Mouse (Mus musculus) gonadal fat pad, adult 2 months (tissue): ENCODE results near the gene Slc22a12. TPM values are rescaled to one million over a fixed set of nuclear protein-coding genes. Genes with fewer than 3 reads are reported as not detected.

Experiments
- DNase-seq: peaks from one replicate; pipeline ENCODE4 v3.0.0-alpha.2; 2012; ENCODE audit warnings: low read depth
- polyA plus RNA-seq: library from polyadenylated mRNA; depleted of rRNA; stranded (reverse); fragments of >200 nt; gene quantifications from 2 replicates; pipeline ENCODE4 v1.2.3, GENCODE M21; 2012

Gene Slc22a12
- polyA plus RNA-seq, 1 experiment = 0.24 TPM

DNA sequence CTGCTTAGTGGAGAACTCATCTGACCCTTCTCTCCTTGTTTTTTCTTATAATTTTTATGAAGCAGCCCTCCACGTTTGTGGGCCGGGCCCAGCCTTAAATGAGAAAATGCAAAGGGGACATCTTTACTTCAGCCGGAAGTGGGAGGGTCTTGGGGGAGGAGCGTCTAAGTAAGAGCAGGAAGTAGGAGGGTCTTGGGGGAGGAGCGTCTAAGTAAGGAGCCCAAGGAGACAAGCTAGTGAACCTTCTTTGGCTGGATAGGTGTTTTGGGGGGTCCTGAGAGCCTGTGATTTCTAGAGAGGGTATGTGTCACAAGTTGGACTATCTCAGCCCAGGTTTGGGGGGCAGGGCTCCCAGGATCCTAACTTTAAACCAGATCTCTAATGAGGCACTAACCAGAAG, 27.4 kb downstream of the Slc22a12 start:
- no peak for DNase-seq

DNA sequence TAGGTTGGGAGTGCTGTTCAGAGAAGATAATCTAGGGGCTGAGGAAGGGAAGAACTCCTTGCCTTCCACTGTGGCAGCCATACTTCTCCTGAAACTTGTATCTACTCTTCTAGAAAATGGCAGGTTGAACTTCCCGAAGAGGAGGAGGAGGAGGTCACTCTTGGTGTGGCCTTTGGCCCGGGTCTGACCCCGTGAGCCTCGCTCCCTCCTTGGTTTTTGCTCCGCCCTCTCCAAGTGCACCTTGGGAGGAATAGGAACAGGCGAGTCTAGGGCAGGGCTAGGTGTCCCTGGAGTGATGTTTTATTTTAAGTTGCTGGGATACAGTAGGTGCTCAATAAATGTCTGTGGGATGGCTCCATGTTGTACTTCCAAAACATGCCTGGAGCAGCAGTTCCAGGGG, 27.9 kb downstream of the Slc22a12 start:
- no peak for DNase-seq

DNA sequence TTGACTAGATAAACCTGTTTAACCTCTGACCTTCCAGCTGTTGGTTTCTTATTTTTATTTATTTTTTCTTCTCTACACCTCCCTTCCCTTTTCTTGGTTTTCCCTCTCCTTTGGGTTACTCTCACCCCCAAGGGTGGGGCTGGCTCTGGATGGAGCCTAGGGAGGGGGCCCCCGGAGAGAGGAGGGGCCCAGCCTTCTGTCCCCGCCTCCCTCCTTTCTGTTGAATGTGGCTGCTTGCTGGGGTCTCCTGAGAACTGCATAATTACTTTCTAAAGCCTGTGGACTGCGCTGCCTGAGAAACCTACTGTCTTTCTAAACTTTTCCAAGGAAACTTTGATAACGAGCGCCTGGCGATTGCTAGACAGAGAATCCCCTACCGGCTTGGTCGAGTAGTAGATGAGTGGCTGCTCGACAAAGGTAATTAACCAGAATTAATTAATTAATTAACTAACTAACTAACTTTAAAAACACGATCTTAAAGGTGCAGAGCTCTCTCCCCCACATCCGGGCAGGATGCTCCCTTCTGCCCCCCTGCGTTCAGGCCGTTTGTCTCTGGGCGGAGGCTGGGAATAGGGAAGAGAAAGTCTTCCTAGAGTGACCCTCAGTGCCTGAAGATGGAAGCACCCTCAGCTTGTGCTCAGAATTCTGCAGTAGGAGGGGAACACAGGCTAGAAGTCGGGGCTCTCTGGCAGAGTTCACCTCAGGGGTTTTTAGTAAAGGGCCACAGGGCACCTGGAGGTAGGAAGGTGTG, 29.3 kb downstream of the Slc22a12 start:
- no peak for DNase-seq

DNA sequence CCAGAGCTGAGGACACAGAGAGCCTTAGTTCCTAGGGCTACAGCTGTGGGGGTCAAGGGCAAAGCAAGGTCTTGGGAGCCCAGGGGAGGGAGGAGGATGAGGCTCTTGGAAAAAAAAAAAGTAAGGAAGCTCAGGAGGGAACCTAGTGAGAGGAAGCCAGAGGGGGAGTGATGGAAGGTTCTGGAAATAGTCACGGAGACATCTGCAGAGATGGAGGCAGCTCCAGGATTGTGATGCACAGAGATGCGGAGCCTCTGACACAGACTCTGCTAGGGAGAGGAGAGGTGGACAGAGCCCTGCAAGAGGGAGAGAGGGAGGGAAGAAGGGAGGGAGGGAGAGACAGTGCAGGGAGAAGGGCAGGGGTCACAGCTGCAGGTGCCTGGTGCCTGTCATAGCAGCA, 32.3 kb downstream of the Slc22a12 start:
- no peak for DNase-seq

DNA sequence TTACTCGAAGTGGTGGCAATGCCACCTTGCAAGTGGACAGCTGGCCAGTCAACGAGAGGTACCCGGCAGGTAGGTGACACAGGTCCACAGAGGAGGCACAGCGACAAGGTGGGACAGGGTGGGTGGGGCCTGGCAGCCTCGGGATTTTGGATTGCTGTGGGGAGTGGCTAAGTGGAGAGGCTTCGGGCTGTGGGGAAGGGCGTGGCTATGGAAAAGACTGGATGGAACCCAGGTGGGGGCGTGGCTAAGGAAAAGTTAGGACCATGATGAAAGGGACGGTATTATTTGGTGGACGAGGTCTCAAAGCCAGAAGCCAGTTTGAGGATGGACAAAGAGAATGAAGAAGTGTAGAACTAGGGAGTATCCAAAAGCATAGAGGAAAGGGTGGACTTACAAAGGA, 33.0 kb downstream of the Slc22a12 start:
- no peak for DNase-seq

DNA sequence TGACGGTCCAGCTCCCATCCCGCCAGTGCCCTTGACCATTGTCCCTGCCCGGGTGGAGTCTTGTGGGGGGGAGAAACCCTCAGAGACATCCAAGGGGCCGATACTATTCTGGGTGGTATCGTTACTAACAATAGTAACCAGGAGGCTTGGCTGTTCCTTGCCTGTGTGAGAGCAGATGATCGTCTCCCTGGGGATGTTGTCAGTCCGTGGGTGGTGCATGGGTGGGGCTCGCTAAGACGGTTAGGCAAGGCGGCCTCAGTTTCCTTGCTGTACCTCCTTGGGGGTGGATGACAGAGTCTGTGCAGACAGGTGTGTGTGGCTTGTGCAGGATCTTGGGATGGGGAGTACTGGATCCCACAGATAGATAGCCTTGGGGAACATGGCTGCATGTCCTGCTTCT, 35.4 kb downstream of the Slc22a12 start:
- DNase-seq = no peak

DNA sequence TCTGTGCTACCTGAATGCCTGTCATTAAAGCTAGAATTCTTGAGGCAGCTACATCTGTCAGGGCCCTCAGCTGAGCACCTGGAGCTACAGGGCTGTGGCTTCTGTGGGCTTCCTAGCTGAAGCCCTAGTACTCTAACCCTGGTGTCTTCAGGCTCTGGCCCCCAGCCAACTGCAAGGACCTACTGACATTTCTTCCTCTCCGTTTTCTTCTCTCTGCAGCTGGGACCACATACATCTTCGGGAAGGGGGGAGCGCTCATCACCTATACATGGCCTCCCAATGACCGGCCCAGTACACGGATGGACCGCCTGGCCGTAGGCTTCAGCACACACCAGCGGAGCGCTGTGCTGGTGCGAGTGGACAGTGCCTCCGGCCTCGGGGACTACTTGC, 38.2 kb downstream of the Slc22a12 start:
- no peak for DNase-seq

DNA sequence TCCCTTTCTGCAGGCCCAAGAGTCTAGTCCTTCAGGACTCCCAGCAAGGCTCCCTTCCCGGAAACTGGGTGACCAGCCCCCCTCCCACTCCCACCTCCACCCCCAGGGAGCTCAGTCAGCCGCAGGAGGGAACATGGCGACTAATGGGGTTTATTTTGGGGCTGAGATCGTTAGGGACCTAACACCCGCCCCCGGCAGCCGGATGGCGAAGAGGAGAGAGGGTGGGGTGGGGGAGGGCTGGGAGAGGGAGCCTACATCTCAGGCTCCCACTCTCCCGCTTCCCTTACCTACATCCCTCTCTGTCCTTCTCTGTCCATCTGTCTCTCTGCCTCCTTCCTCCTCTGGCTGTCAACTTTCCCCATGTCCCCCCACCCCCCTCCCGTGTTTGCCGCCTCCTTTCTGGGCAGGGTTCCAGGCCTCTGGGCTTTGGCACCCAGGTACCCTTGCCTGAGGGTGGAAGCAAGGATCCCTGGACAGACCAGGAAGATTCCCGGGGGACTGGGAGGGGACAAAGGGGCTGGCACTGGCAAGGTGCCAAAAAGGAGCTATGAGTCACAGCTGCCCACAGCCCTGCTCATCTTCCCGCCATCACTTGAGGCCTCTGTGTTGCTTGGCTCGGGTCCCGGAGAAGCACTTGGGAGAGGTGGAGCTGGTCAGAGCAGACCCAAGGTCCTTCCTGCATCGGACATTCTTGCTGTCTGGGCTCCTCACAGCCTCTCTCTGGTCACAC, 38.7 kb downstream of the Slc22a12 start:
- DNase-seq = no peak

DNA sequence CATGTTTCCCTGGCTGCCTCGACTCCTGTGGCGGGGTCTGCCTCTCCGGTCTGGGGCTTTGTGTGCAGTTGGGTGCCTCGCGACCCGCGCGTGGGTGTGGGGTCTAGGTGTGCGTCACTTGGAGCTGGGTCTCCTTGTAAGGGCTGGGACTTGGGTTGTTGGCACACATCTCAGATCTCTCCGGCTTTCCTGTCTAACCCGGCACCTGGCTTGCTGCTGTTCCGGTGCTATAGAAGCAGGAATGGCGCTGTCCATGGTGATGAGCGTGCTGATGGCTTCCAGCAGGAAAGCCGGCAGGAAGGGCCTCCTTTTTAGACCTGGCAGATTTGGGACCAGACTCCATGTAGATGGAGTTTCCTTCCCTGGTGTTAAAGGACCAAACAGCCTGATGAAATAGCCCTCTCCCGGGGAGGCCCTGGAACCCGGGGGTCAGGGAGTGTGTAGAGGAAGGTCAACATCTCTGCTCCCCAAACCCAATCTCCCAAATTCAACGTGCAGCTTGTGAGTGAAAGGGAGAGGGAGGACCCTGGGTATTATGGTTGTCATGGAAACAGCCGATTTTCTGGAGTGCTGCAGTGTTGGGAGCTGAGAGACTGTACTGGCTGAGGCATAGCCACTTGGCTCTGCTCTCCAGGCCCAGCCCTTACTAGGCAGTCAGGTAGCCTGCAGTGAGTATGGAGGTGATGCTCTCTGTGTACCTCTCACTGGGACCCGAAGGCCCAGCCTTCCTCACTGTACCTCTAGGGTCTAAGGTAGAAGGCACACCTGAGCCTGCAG, 40.1 kb downstream of the Slc22a12 start:
- DNase-seq = no peak

DNA sequence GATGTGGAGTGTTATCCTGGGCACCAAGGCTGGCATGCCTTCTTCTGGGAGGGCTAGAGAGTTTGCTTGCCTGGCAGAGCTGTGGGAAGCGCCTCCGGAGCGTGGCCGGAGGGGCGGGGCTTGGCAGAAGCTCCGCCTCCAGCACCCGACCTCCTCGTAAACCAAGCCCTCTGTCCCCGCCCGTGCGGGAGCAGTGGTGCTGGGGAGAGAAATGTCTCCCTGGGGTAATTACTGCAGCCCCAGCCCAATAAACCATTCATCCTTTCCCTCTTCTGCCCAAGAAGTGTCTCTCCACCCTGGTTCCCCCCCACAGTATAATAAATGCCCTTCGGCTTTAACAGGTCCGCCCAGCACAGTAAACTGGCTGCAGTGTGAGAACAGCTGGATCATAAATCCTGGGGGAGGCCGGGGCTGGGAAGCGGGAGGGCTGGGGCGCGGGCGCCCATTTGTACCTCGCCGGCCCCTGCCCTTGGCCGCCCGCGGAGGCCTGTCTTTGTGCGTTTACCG, 40.7 kb downstream of the Slc22a12 start:
- DNase-seq = no peak

DNA sequence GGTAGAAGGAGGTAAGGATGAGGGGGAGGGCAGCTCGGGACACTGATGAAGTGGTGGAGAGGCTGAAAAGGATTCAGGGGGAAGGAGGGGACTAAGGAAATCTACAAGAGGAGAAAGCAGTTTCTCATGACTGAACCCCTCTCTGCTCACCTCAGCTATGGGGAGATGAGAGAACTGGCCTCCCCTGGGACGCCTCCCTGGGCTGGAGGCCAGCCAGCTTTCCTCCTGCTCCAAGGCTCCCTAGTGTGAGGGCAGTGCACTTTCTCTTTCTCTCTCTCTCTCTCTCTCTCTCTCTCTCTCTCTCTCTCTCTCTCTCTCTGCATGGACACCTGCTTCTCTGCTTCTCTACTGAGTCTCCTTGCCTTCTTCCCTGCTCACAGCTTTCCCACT, 42.2 kb downstream of the Slc22a12 start:
- DNase-seq = no peak

DNA sequence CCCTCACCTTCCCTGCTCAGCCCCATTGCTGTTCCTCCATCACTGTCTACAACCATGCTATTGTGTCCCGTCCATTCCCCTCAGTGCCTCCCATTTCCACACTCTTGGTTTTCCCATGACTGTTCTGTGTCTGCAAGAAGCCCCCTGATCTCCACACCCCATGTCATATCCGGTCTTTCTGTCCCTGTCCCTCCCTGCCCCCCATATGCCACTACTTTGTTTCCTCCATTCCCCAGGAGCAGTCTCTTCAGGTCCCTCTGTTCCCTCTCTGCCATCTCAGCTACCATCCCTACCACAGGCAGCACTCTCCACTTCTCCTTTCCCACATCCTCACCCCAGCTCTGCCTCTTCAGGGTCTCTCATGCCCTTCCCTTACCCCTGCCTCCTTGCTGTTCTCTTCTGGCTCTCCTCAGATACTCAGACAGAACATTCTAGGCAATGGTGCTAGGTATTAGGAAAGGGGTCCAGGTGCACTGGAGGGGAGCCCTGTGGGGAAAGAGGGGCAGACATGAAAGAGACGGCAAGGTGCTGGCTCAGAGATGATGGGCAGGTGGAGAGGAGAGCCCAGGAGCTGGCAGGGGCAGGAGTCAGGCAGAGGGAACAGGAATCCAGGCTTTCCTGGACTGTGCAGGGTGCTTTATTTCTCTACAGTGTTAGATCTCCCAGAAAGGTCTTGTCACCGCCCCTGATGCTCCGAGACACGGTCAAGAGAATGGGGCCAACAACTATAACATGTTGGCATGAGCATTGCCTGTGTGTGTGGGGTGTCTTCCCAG, 42.8 kb downstream of the Slc22a12 start:
- no peak for DNase-seq

DNA sequence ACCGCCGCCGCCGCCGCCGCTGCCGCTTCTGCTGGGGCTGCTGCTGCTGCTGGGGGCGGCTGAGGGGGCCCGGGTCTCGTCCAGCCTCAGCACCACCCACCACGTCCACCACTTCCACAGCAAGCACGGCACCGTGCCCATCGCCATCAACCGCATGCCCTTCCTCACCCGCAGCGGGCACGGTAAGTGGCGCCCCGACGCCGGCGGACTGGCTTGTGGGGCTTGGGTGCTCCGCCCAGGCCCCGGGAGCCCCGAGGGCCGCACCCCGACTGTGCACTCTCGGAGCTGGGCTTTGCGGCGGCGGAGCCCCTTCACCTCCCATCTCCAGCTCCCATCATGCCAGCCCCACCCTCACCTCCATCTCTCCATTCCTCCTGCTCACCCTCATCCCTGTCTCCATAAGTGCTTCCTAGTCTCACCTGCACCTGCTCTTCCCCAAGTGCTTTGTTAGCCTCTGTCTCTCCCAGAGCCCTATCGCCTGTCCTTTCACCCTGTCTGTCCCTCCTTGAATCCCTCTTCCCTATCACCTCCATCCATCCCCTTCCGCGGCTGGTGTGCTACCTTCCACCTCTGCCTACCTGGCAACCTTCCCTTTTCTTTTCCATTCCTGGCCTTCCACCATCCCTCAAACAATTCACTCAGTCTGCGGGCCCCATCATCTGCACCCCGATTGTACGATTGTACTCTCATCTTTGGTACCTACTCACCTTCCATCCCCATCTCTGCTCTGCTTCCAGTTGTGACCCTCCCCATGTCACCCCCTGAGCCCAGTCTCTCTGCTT, 44.3 kb downstream of the Slc22a12 start:
- DNase-seq = no peak

DNA sequence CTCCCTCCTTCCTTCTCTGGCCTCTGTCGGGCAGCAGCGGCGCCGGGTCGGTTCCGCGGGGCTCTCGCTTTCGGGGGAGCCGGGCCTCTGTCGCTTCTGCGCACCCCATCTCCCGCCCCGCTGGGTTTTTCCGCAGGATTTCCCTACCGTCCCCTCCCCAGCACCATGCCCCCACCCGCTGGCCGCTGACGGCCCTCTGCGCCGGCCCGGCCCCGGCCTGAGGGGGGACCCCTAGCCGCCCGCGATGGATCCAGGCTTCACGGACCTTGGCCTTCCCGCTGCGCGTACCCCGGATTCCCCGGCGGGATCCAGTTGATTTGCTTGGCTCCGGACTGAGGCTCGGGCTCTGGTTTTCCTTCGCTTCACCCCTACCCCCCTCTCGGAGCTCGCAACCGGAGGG, 45.0 kb downstream of the Slc22a12 start:
- DNase-seq = no peak

DNA sequence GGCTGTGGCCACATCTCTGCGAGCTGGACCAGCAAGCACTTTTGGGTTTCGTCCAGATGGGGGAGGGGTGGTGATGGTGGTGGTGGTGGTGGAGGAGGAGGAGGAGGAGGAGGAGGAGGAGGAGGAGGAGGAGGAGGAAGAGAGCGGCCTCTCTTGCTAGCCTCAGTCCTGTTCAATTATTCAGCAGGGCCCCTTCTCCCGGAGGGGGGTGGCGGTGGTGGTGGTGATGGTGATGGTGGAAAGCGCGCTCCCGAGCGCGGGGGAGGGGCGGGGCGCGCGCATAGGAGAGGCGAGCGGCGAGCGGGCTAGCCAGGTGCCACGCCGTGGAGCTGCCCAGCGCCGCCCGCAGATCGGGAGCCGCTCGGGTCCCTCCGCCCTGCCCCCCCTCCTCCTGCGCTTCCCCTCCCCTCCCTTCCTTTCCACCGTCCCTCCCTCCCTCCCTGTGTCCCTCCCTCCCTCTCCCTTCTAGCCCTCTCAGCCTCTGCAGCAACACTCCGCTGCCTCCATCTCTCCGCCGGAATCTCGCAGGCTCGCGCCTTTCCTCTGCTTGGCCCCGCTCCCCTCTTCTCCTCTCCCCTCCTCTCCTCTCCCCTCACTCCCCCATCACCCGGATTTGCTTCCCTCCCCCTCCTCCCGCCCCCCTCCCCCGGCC, 45.6 kb downstream of the Slc22a12 start:
- DNase-seq = no peak

DNA sequence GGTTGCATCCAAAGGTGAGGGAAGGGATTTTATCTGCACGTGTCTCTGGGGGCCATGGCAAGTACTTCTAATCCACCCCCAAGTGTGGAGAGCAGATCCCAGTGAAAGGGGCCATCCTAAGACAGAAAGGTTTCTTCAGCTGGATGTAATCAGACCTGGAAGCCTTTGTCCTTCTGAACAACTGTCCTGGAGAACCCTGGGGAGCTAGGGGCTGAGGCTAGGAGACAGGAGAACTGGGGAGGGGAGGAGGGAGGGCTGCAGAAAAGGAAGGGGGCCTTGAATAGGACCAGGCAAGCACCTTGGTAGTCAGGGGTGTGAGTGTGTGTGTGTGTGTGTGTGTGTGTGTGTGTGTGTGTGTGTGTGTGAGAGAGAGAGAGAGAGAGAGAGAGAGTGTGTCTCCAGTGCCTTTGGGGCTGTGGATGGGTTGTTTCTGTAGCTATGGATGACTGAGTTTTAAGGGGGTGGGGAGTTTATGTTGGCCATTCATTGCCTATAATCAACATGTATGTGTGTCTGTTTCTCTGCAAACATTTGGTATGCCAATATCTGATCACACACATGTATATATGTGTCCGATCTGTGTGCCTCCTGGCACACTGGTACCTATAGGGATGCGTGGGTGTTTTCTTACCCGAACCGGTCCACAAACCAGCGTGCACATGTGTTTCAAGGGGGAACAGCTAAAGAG, 46.2 kb downstream of the Slc22a12 start:
- no peak for DNase-seq

DNA sequence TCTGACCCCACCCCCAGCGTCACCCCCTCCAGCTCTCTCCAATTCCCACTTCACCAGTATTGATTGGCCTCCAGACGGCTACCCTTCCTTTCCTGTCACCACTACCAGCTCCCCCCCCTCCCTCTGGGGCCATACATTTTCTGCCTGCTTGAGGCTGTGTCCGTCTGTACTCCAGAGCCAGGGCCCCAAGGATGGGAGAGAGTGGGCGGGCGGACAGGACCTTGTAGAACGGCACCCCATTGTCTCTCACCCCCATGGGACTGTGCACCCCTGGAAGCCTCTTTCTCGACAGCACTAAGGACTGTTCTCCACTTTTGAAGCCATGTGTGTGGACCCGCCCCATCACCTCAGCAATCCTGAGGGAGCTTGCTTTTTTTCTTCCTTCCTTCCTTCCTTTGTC, 47.1 kb downstream of the Slc22a12 start:
- DNase-seq = no peak

DNA sequence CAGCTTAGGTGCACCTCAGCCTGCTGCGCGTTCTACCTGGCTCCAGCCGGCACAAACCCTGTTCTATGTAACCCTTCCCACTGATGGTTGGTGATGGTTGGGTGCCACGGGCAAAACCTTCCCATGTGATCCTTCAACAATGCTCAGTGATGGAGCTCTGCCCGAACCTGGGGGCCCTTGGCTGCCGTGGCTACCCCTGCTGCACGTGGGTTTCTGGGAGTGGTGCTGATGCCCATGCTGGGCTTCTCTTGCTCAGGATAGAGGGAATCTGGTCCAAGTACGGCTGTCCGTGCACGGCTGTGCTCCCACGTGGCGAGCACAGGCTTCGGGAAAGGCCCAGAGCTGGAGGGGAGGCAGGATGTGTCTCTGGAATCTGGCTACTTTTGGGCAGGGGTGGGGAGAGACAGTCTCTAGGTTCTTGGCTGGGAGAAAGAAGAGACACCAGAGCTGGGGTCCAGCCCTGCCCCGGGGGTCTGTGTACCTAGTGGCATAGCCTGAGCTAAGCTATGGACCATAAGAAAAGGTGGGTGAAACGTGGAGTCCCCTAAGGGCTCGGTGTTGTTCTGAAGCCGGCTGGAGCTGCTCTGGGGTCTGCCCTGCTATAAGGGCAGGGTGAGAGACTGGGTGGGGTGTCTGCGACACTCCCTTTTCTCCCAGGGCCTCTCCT, 48.2 kb downstream of the Slc22a12 start:
- DNase-seq = no peak

DNA sequence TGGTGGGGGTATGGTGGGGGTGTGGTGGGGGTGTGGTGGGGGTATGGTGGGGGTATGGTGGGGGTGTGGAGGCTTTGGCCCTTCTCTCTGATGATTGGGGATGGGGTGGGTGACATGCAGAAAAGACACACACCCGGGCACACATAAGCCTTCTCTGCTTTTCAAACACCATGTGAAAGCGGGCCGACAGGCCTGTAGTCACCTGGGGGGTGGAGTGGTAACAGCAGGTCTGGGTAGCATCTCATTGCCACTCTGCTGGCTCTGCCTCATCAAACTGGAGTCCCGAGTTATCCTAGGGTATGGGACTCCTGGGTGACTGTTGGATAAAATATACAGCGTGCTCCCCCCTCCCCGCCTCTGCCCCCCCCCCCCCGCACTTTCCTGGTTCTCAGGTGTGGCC, 48.8 kb downstream of the Slc22a12 start:
- no peak for DNase-seq
